Mouse (Mus musculus) forebrain, embryonic 14.5 days (tissue): ENCODE data around the gene Synrg. TPM values are rescaled to one million over a fixed set of nuclear protein-coding genes. Genes with fewer than 3 reads are reported as not detected.
A peak's percentile ranks its signal among the peaks of the same experiment; 100 is the strongest.

Experiments
- ATAC-seq: fragments of 200-750 bp; cut with Nextera tagmentation; 2 replicates; pipeline ENCODE4 v1.8.0; 2017; ENCODE audit warnings: mild to moderate bottlenecking, moderate library complexity
- DNase-seq: peaks from one replicate; pipeline ENCODE4 v3.0.0-alpha.2; 2015; ENCODE audit warnings: low spot score
- H3K27ac ChIP-seq: fragments of 300-500 bp; sonication (generic); 2 replicates; pipeline ENCODE4 v1.5.1; 2014; ENCODE audit warnings: low read depth, mild to moderate bottlenecking, control low read depth, low read length, moderate library complexity
- H3K27me3 ChIP-seq: fragments of 300-500 bp; sonication (generic); replicated peaks from 2 replicates; pipeline ENCODE4 v1.6.1; 2014; ENCODE audit warnings: low read length, control low read depth, mixed read lengths; ENCODE audit not compliant: control insufficient read depth, insufficient read depth
- H3K36me3 ChIP-seq: fragments of 300-500 bp; sonication (generic); 2 replicates; pipeline ENCODE4 v1.6.1; 2014; ENCODE audit warnings: low read length, control low read depth; ENCODE audit not compliant: control insufficient read depth, insufficient read depth
- H3K4me1 ChIP-seq: fragments of 300-500 bp; sonication (generic); 2 replicates; pipeline ENCODE4 v1.6.1; 2014; ENCODE audit warnings: antibody characterized with exemption, low read length, control low read depth; ENCODE audit not compliant: control insufficient read depth, insufficient read depth
- H3K4me2 ChIP-seq: fragments of 300-500 bp; sonication (generic); 2 replicates; pipeline ENCODE4 v1.6.1; 2014; ENCODE audit warnings: mild to moderate bottlenecking, control low read depth, low read length
- H3K4me3 ChIP-seq: fragments of 300-500 bp; sonication (generic); 2 replicates; pipeline ENCODE4 v1.5.1; 2014; ENCODE audit warnings: low read depth, low read length, control low read depth
- H3K9ac ChIP-seq: fragments of 300-500 bp; sonication (generic); 2 replicates; pipeline ENCODE4 v1.6.1; 2014; ENCODE audit warnings: mild to moderate bottlenecking, low read length, control low read depth, moderate library complexity
- H3K9me3 ChIP-seq: fragments of 300-500 bp; sonication (generic); replicated peaks from 2 replicates; pipeline ENCODE4 v1.6.1; 2016; ENCODE audit warnings: low read length, control low read depth, mixed read lengths; ENCODE audit not compliant: control insufficient read depth
- WGBS: fragments of 180-500 bp; shearing (Covaris S2); extraction: QIAGEN DNeasy Blood & Tissue Kit; methylation state at CpG from one replicate; pipeline ENCODE4 v1.1.7; 2014; 5-methylcytosine and 5-hydroxymethylcytosine counted together
- polyA plus RNA-seq: library from polyadenylated mRNA; unstranded; fragments of >200 nt; fragmentation: Nextera tagmentation; extraction: Ambion mirVana; gene quantifications from 2 replicates; pipeline ENCODE4 v1.2.1, GENCODE M21; 2014

The Synrg gene
- polyA plus RNA-seq, 1 experiment from 2014 or later: 24.3 TPM

GRCm38 (mm10) chr11:84042808-84043762 is 78.9 kb downstream of the Synrg start:
- H3K27ac ChIP-seq: peak overlapping the region; percentile 89
- H3K27me3 ChIP-seq: no peaks in the 10 kb centered on the region
- peaks cover 31% of the 10 kb centered on the region for H3K4me1 ChIP-seq
- peak; percentile 97 for DNase-seq
- WGBS: 11% methylated on average over 14 of the region's 14 CpGs
- H3K4me2 ChIP-seq: peak overlapping the region; percentile 18; the same call in 1 of the 2 replicates
- peak overlapping the region; percentile 0; the same call in 1 of the 2 replicates for H3K9ac ChIP-seq
- H3K4me3 ChIP-seq: no peak overlapping the region
- H3K9me3 ChIP-seq: no peaks in the 10 kb centered on the region
- H3K36me3 ChIP-seq: peaks cover 37% of the 10 kb centered on the region
- ATAC-seq: peak; percentile 92

GRCm38 (mm10) chr11:84044988-84045387 is 80.8 kb downstream of the Synrg start:
- Histone ChIP-seq H3K4me3 (no peak overlapping the region), H3K27me3 (no peaks in the 10 kb centered on the region), H3K9ac (no peak overlapping the region), H3K27ac (no peak overlapping the region), H3K4me1 (peaks cover 41% of the 10 kb centered on the region), H3K9me3 (no peaks in the 10 kb centered on the region), H3K36me3 (peaks cover 18% of the 10 kb centered on the region), H3K4me2 (no peak overlapping the region)
- ATAC-seq (no peak), DNase-seq (no peak)
- 25% methylated on average over 1 of the region's 1 CpGs for WGBS

- DNase-seq (no peak), ATAC-seq (no peak)
- Histone ChIP-seq H3K9ac (no peak overlapping the region), H3K4me3 (no peak overlapping the region), H3K4me1 (peaks cover 36% of the 10 kb centered on the region), H3K36me3 (no peaks in the 10 kb centered on the region; the same call in 1 of the 2 replicates), H3K9me3 (no peaks in the 10 kb centered on the region), H3K27ac (no peak overlapping the region), H3K27me3 (no peaks in the 10 kb centered on the region), H3K4me2 (no peak overlapping the region)
- 63% methylated on average over 4 of the region's 4 CpGs for WGBS
Measured at GRCm38 (mm10) chr11:84047270-84047669, 83.0 kb downstream of the Synrg start.

GRCm38 (mm10) chr11:84048411-84048810 is 84.2 kb downstream of the Synrg start:
- WGBS: 62% methylated on average over 10 of the region's 10 CpGs
- no peak overlapping the region for H3K4me2 ChIP-seq
- peak; percentile 74 for DNase-seq
- ATAC-seq: peak; percentile 62
- H3K4me3 ChIP-seq: no peak overlapping the region
- H3K4me1 ChIP-seq: peaks cover 29% of the 10 kb centered on the region
- H3K9me3 ChIP-seq: no peaks in the 10 kb centered on the region
- H3K36me3 ChIP-seq: no peaks in the 10 kb centered on the region
- no peak overlapping the region for H3K9ac ChIP-seq
- H3K27ac ChIP-seq: peak overlapping the region; percentile 6; the same call in 1 of the 2 replicates
- H3K27me3 ChIP-seq: no peaks in the 10 kb centered on the region

- 82% methylated on average over 7 of the region's 7 CpGs for WGBS
- Histone ChIP-seq H3K4me1 (peaks cover 20% of the 10 kb centered on the region; the same call in 1 of the 2 replicates), H3K9me3 (no peaks in the 10 kb centered on the region), H3K27ac (peak overlapping the region; percentile 91), H3K4me2 (no peak overlapping the region), H3K36me3 (no peaks in the 10 kb centered on the region), H3K4me3 (no peak overlapping the region), H3K9ac (no peak overlapping the region), H3K27me3 (no peaks in the 10 kb centered on the region)
- ATAC-seq (no peak), DNase-seq (no peak)
Measured at GRCm38 (mm10) chr11:84053055-84053454, 88.8 kb downstream of the Synrg start.

GRCm38 (mm10) chr11:84053524-84054163 is 89.4 kb downstream of the Synrg start:
- DNase-seq: peak; percentile 88
- no peak overlapping the region for H3K9ac ChIP-seq
- H3K27me3 ChIP-seq: no peaks in the 10 kb centered on the region
- ATAC-seq: peak; percentile 94
- H3K9me3 ChIP-seq: no peaks in the 10 kb centered on the region
- peaks cover 16% of the 10 kb centered on the region; the same call in 1 of the 2 replicates for H3K4me1 ChIP-seq
- no peaks in the 10 kb centered on the region for H3K36me3 ChIP-seq
- WGBS: 30% methylated on average over 10 of the region's 10 CpGs
- no peak overlapping the region for H3K4me3 ChIP-seq
- peak overlapping the region; percentile 91 for H3K27ac ChIP-seq
- no peak overlapping the region for H3K4me2 ChIP-seq

GRCm38 (mm10) chr11:84057418-84057817 is 93.2 kb downstream of the Synrg start:
- WGBS: 100% methylated on average over 2 of the region's 2 CpGs
- ATAC-seq (no peak), DNase-seq (no peak)
- no peaks in the 10 kb centered on the region for H3K36me3 ChIP-seq
- no peak overlapping the region for H3K4me2 ChIP-seq
- H3K4me3 ChIP-seq: no peak overlapping the region
- H3K27me3 ChIP-seq: no peaks in the 10 kb centered on the region
- H3K9ac ChIP-seq: no peak overlapping the region
- no peaks in the 10 kb centered on the region for H3K9me3 ChIP-seq
- H3K4me1 ChIP-seq: peaks cover 10% of the 10 kb centered on the region; the same call in 1 of the 2 replicates
- H3K27ac ChIP-seq: no peak overlapping the region

- Histone ChIP-seq H3K36me3 (no peaks in the 10 kb centered on the region), H3K9me3 (no peaks in the 10 kb centered on the region), H3K9ac (no peak overlapping the region), H3K4me2 (no peak overlapping the region), H3K4me1 (no peaks in the 10 kb centered on the region), H3K27me3 (no peaks in the 10 kb centered on the region), H3K4me3 (no peak overlapping the region), H3K27ac (no peak overlapping the region)
- ATAC-seq (no peak), DNase-seq (no peak)
- WGBS: 97% methylated on average over 2 of the region's 2 CpGs
Measured at GRCm38 (mm10) chr11:84059784-84060183, 95.6 kb downstream of the Synrg start.
